In genomic region chr19:24220795-24221445, GRCm38 (mm10) we compare ENCODE assay signal across 13 mouse cellular contexts. TPM values are rescaled to one million over a fixed set of nuclear protein-coding genes. Genes with fewer than 3 reads are reported as not detected.
DNase-seq lines count a peak whose midpoint lies in the region; ATAC-seq and TF ChIP-seq lines count a peak whose summit lies in the region.
"Had no signal": no experiment of that assay in that cellular context is flagged by ENCODE, and none has a peak within 500 bp of the region (broad histone marks: within the 10 kb centered on the region; RNA-seq: fewer than 3 reads in every experiment).

No protein-coding gene starts in this region.

- ATAC-seq in intestine, embryonic 16.5 days: no peak
- ATAC-seq: midbrain, embryonic 13.5 days had no signal

- in situ Hi-C loops in CH12.LX (cut with MboI; ENCODE audit: low pct_ligation_motif_present, low pct_unique_long_range_greater_than_20kb, low sequenced_read_pairs): no loop called here

- intact Hi-C loops in gastrocnemius, adult 2 months (cut with DNase I): loop anchor here (5.0 kb wide), 2 partner anchors 41 to 69 kb away; no protein-coding TSS in a partner anchor

- peak overlapping the region; percentile 35; the same call in 1 of the 2 replicates for H3K27ac ChIP-seq in gastrocnemius, adult 2 months
- H3K27ac ChIP-seq in CH12.LX (ENCODE audit: insufficient read depth, low read depth): peak overlapping the region; percentile 24; the same call in 1 of the 2 replicates
- no peak overlapping the region for H3K27ac ChIP-seq in intestine, embryonic 16.5 days (ENCODE audit: low read length)
- H3K27ac ChIP-seq: embryonic facial prominence, embryonic 13.5 days; liver, embryonic 14.5 days; midbrain, embryonic 13.5 days had no signal

- WGBS in intestine, embryonic 16.5 days: 20% methylated on average over 14 of the region's 14 CpGs

- H3K4me3 ChIP-seq in gastrocnemius, adult 2 months: peak overlapping the region; percentile 17; the same call in 1 of the 2 replicates
- peak overlapping the region in 2 of 3 experiments; percentile 13 to 23 for H3K4me3 ChIP-seq in CH12.LX (replicated peaks in 1 of 3; ENCODE audit: low read depth in 2 of 3, low read length in 2 of 3, poor library complexity in 1 of 3)
- no peak overlapping the region for H3K4me3 ChIP-seq in intestine, embryonic 16.5 days (ENCODE audit: low read length)
- H3K4me3 ChIP-seq: embryonic facial prominence, embryonic 13.5 days; heart, embryonic 12.5 days; midbrain, embryonic 13.5 days had no signal

- dilution Hi-C loops in CH12.LX (cut with MboI; ENCODE audit: extremely low pct_ligation_motif_present, extremely low pct_unique_long_range_greater_than_20kb, low sequenced_read_pairs): no loop called here

- H3K4me2 ChIP-seq in CH12.LX (ENCODE audit: insufficient read depth, low read depth, poor library complexity, severe bottlenecking): peak overlapping the region; percentile 85
- H3K4me2 ChIP-seq in intestine, embryonic 16.5 days (ENCODE audit: low read depth, low read length): 0 out of 2 replicates have a peak overlapping the region, but pooled peaks have one; percentile 3
- H3K4me2 ChIP-seq: embryonic facial prominence, embryonic 13.5 days; heart, embryonic 12.5 days; midbrain, embryonic 13.5 days had no signal

- H3K4me1 ChIP-seq in CH12.LX (ENCODE audit: control insufficient read depth in 1 of 2, insufficient read depth in 2 of 2): peaks cover 5 to 40% of the 10 kb centered on the region in 2 experiments
- peaks cover 3% of the 10 kb centered on the region for H3K4me1 ChIP-seq in intestine, embryonic 16.5 days (ENCODE audit: control insufficient read depth, insufficient read depth, low read length)

- TF ChIP-seq POLR2A in CH12.LX (IDR thresholded peaks at IDR 0.05; ENCODE audit: low read depth, low read length): no peak

- no peaks in the 10 kb centered on the region for H3K27me3 ChIP-seq in CH12.LX (replicated peaks)
- peaks cover 5% of the 10 kb centered on the region; the same call in 1 of the 2 replicates for H3K27me3 ChIP-seq in intestine, embryonic 16.5 days (replicated peaks; ENCODE audit: control insufficient read depth, insufficient read depth, low read length)
- H3K27me3 ChIP-seq: heart, embryonic 12.5 days had no signal

- TF ChIP-seq RAD21 in CH12.LX (IDR thresholded peaks at IDR 0.05; ENCODE audit: low read depth, low read length): no peak

- peak; percentile 52 for TF ChIP-seq EP300 in CH12.LX (IDR thresholded peaks at IDR 0.05; ENCODE audit: low read length)

- TF ChIP-seq CTCF in gastrocnemius, adult 2 months (IDR thresholded peaks at IDR 0.05): no peak
- no peak for TF ChIP-seq CTCF in CH12.LX (conservative IDR thresholded peaks at IDR 0.05 in 1 of 2, IDR thresholded peaks at IDR 0.05 in 1 of 2; ENCODE audit: low read depth in 2 of 2, low read length in 2 of 2)

- no peak for DNase-seq in gastrocnemius, adult 2 months
- DNase-seq in gastrocnemius, postnatal 10 days: no peak
- peak; percentile 34 for DNase-seq in CH12.LX (ENCODE audit: extremely low read depth)
- DNase-seq in lung, postnatal 10 days: peak; percentile 45
- DNase-seq in ovary, postnatal 14 days (ENCODE audit: low spot score): no peak
- no peak for DNase-seq in cerebellum, adult 11-12 months
- no peak for DNase-seq in cerebellum, postnatal 14 days
- DNase-seq: thymus, postnatal 36 days had no signal

- 0 out of 2 replicates have a peak, but pooled peaks cover 6% of the 10 kb centered on the region for H3K79me2 ChIP-seq in CH12.LX (replicated peaks; ENCODE audit: control insufficient read depth, extremely low read depth, insufficient read depth, poor library complexity, severe bottlenecking)

- no peaks in the 10 kb centered on the region for H3K36me3 ChIP-seq in CH12.LX (replicated peaks in 1 of 2; ENCODE audit: control insufficient read depth in 1 of 2, insufficient read depth in 1 of 2, low read length in 1 of 2)
- no peaks in the 10 kb centered on the region for H3K36me3 ChIP-seq in intestine, embryonic 16.5 days (ENCODE audit: control insufficient read depth, insufficient read depth, low read length)
- H3K36me3 ChIP-seq: embryonic facial prominence, embryonic 13.5 days; heart, embryonic 12.5 days; midbrain, embryonic 13.5 days had no signal

- H3K9ac ChIP-seq in CH12.LX (ENCODE audit: insufficient read depth, low read depth): peak overlapping the region; percentile 28; the same call in 1 of the 2 replicates
- no peak overlapping the region for H3K9ac ChIP-seq in intestine, embryonic 16.5 days (ENCODE audit: low read depth, low read length)
- H3K9ac ChIP-seq: embryonic facial prominence, embryonic 13.5 days; heart, embryonic 12.5 days; liver, embryonic 14.5 days; midbrain, embryonic 13.5 days had no signal

- no peaks in the 10 kb centered on the region for H3K9me3 ChIP-seq in CH12.LX (replicated peaks; ENCODE audit: low read length)
- no peaks in the 10 kb centered on the region for H3K9me3 ChIP-seq in intestine, embryonic 16.5 days (ENCODE audit: control insufficient read depth, low read length)
- H3K9me3 ChIP-seq: embryonic facial prominence, embryonic 13.5 days; heart, embryonic 12.5 days; midbrain, embryonic 13.5 days had no signal

TF ChIP-seq in CH12.LX, 34 proteins besides CTCF, POLR2A, EP300 and RAD21:
- TF ChIP-seq CHD2 (IDR thresholded peaks at IDR 0.05; ENCODE audit: low read length): 0 out of 2 replicates have a peak, but pooled peaks have one; percentile 24
- TF ChIP-seq ZC3H11A (IDR thresholded peaks at IDR 0.05; ENCODE audit: low read depth, low read length): no peak
- TF ChIP-seq KAT2A (IDR thresholded peaks at IDR 0.05; ENCODE audit: insufficient replicate concordance, low read length): no peak
- no peak for TF ChIP-seq JUND (conservative IDR thresholded peaks at IDR 0.05; ENCODE audit: low read depth, low read length)
- no peak for TF ChIP-seq USF2 (conservative IDR thresholded peaks at IDR 0.05; ENCODE audit: low read depth, low read length)
- TF ChIP-seq RCOR1 (conservative IDR thresholded peaks at IDR 0.05; ENCODE audit: low read depth, low read length): no peak
- TF ChIP-seq ETS1 (conservative IDR thresholded peaks at IDR 0.05; ENCODE audit: low read depth, low read length): 0 out of 2 replicates have a peak, but pooled peaks have one; percentile 12
- TF ChIP-seq MEF2A (IDR thresholded peaks at IDR 0.05; ENCODE audit: borderline replicate concordance, low read depth, low read length): peak; percentile 64
- TF ChIP-seq POLR2AphosphoS2 (IDR thresholded peaks at IDR 0.05; ENCODE audit: low read depth, low read length): no peak
- TF ChIP-seq IRF4 (IDR thresholded peaks at IDR 0.05; ENCODE audit: low read depth, low read length): peak; percentile 42; the same call in 1 of the 2 replicates
- no peak for TF ChIP-seq E2F4 (IDR thresholded peaks at IDR 0.05; ENCODE audit: insufficient replicate concordance, low read depth, low read length)
- TF ChIP-seq MAX (IDR thresholded peaks at IDR 0.05; ENCODE audit: low read length): no peak
- TF ChIP-seq ZMIZ1 (IDR thresholded peaks at IDR 0.05; ENCODE audit: low read depth, low read length): no peak
- no peak for TF ChIP-seq MXI1 (IDR thresholded peaks at IDR 0.05; ENCODE audit: low read depth, low read length)
- TF ChIP-seq UBTF (IDR thresholded peaks at IDR 0.05; ENCODE audit: low read depth, low read length): no peak
- no peak for TF ChIP-seq ZNF384 (IDR thresholded peaks at IDR 0.05; ENCODE audit: low read depth, low read length)
- no peak for TF ChIP-seq MAZ (IDR thresholded peaks at IDR 0.05; ENCODE audit: low read depth, low read length)
- no peak for TF ChIP-seq SMC3 (IDR thresholded peaks at IDR 0.05; ENCODE audit: low read depth, low read length)

RNA-seq across cellular contexts. Expression of gene Tjp2, which starts 3.9 kb away (rescaled TPM):
- 1 to 10 TPM; 3.5 to 4.9 TPM for total RNA-seq in gastrocnemius, adult 2 months (2021)
- 10 to 100 TPM in 1 of 2 experiments, 1 to 10 TPM in 1; 10.0 to 12.5 TPM for total RNA-seq in gastrocnemius, postnatal 10 days (2021)
- total RNA-seq in CH12.LX (2012; rRNA removed) (13.7 and 14.4 TPM in 2 replicates), CH12.LX (2014; rRNA removed) (8.8 and 9.0 TPM in 2 replicates)
- 17.4 and 17.8 TPM in 2 replicates for polyA plus RNA-seq in CH12.LX (2012; ENCODE audit: insufficient read length, low read depth)
- 33.0 and 40.2 TPM in 2 replicates for polyA plus RNA-seq in intestine, embryonic 16.5 days (2015; fragmentation: Nextera tagmentation; extraction: Ambion mirVana)

RNA-seq across cellular contexts. Expression of gene Fxn, which starts 59.5 kb away (rescaled TPM):
- 10 to 100 TPM; 19.7 to 19.8 TPM for total RNA-seq in gastrocnemius, adult 2 months (2021)
- total RNA-seq in gastrocnemius, postnatal 10 days (2021): 10 to 100 TPM; 21.5 to 22.3 TPM
- total RNA-seq in CH12.LX (2012; rRNA removed) (25.8 and 25.9 TPM in 2 replicates), CH12.LX (2014; rRNA removed) (26.4 and 31.1 TPM in 2 replicates)
- polyA plus RNA-seq in CH12.LX (2012; ENCODE audit: insufficient read length, low read depth): 34.6 and 39.2 TPM in 2 replicates
- polyA plus RNA-seq in intestine, embryonic 16.5 days (2015; fragmentation: Nextera tagmentation; extraction: Ambion mirVana): 34.1 and 37.6 TPM in 2 replicates

Comparison
In these comparisons a context has a peak if more than half of its experiments do, and no peak if none do; other contexts are left out.
1. DNase-seq: peak in CH12.LX (single experiment) and lung, postnatal 10 days (single experiment); none in gastrocnemius, adult 2 months (single experiment), gastrocnemius, postnatal 10 days (single experiment), ovary, postnatal 14 days (single experiment), cerebellum, adult 11-12 months (single experiment) and cerebellum, postnatal 14 days (0 of 2).